Mouse (Mus musculus) testis, adult 2 months (tissue): ENCODE results near the gene Foxc1.

Experiments used
- CTCF ChIP-seq: fragments of 200-500 bp; IDR thresholded peaks from 2 replicates; pipeline ENCODE4 v1.5.1; 2012; ENCODE audit warnings: low read depth, mild to moderate bottlenecking, inconsistent platforms, low read length, moderate library complexity; ENCODE audit not compliant: control insufficient read depth, insufficient read depth, insufficient replicate concordance
- POLR2A ChIP-seq: fragments of 200-500 bp; IDR thresholded peaks from 2 replicates; pipeline ENCODE4 v1.6.1; 2012; ENCODE audit warnings: low read depth, mild to moderate bottlenecking, inconsistent platforms, low read length, moderate library complexity; ENCODE audit not compliant: control insufficient read depth

DNA sequence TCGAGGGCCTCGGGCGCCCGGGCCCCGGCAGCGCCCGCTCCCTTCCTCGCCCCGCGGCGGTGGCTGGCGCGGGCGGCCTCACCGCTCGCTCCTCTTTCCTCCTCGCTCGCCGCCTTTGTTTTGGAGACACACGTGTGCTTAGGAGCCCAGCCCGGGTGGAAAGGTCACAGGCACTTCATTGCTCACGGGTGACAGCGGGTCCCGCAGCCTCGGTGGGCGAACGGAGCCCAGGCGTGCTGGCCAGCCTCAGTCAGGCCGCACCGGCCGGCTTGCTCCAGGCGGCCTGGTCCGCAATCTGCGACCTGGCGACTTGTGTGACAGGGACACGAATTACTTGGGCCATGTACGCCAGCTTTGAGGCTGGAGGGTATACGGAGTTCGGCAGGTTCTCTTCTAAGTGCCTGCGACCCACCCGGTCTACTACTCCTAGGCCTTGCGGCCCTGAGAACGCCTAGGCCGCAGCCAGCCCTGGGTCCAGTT lies 5.1 kb downstream of the Foxc1 start:
- TF ChIP-seq CTCF (no peak), POLR2A (no peak)
